Mouse (Mus musculus) spleen, adult 2 months (tissue): ENCODE measurements around the gene Mpv17l.

Experiments used
- CTCF ChIP-seq: fragments of 200-500 bp; IDR thresholded peaks from 2 replicates; pipeline ENCODE4 v1.5.1; 2011; ENCODE audit warnings: mild to moderate bottlenecking, inconsistent platforms; ENCODE audit not compliant: insufficient read depth, insufficient read length, insufficient replicate concordance; ENCODE audit errors: extremely low read depth
- POLR2A ChIP-seq: fragments of 200-500 bp; IDR thresholded peaks from 2 replicates; pipeline ENCODE4 v1.6.1; 2011; ENCODE audit warnings: low read depth, low read length, inconsistent platforms

GRCm38 (mm10) chr16:13944752-13945151 lies 41.8 kb downstream of the Mpv17l start:
- TF ChIP-seq CTCF (no peak), POLR2A (no peak)
